Mouse (Mus musculus) cortical plate, adult 2 months (tissue): ENCODE measurements around the gene Fgfr1op2. TPM values are rescaled to one million over a fixed set of nuclear protein-coding genes. Genes with fewer than 3 reads are reported as not detected.
"Not testable (repeated sequence)": the region's sequence is repeated elsewhere in the genome, so short reads cannot be mapped to it uniquely, and the experiment has no call there.

Source experiments
- H3K27ac ChIP-seq: fragments of 200-500 bp; 2 replicates; pipeline ENCODE4 v1.5.1; 2012; ENCODE audit warnings: low read length, control low read depth, inconsistent platforms; ENCODE audit not compliant: insufficient read depth
- H3K4me1 ChIP-seq: fragments of 200-500 bp; 2 replicates; pipeline ENCODE4 v1.6.1; 2011; ENCODE audit warnings: low read length; ENCODE audit not compliant: control insufficient read depth, insufficient read depth
- H3K4me3 ChIP-seq: fragments of 200-500 bp; 2 replicates; pipeline ENCODE4 v1.5.1; 2011; ENCODE audit warnings: mild to moderate bottlenecking, low read length, control low read depth; ENCODE audit not compliant: insufficient read depth
- CTCF ChIP-seq: fragments of 200-500 bp; IDR thresholded peaks from 2 replicates; pipeline ENCODE4 v1.5.1; 2011; ENCODE audit warnings: mild to moderate bottlenecking, control low read depth, low read length; ENCODE audit not compliant: insufficient read depth; ENCODE audit errors: extremely low read depth
- POLR2A ChIP-seq: fragments of 200-500 bp; IDR thresholded peaks from 2 replicates; pipeline ENCODE4 v1.6.1; 2011; ENCODE audit warnings: mild to moderate bottlenecking, low read length, control low read depth; ENCODE audit not compliant: insufficient read depth; ENCODE audit errors: extremely low read depth
- polyA plus RNA-seq: library from polyadenylated mRNA; depleted of rRNA; stranded (reverse); fragments of >200 nt; gene quantifications from 2 replicates; pipeline ENCODE4 v1.2.3, GENCODE M21; 2012

Fgfr1op2 gene
- polyA plus RNA-seq, 1 experiment: 94.1 TPM

DNA sequence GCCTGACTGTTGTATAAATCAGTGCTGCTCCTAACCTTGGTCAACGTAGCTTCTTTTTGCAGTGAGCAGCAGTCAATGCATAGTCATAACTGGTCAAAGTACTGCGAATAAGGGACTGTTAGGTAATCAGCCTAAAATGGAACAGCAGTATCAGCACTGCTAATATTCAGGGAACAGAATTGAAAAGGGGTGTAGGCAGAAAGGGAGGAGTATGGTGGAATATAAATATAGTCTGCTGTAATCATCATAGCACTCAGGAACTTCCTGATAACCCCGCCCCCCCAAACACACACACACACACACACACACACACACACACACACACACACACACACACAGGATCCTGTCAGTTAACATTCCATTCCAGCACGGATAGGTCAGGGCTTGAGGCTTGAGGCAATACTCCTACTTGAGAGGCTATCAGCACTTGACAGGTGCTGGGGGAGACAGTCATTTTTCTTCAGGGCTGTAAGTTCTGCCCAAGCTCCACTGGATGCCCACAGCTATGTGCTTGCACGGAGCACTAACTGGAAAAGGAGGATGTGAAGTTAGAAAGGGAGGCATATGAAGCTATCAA is 31.6 kb upstream of the Fgfr1op2 start:
- no peaks in the 10 kb centered on the region for H3K4me1 ChIP-seq
- no peak for TF ChIP-seq CTCF
- TF ChIP-seq POLR2A: no peak
- H3K4me3 ChIP-seq: no peak overlapping the region
- no peak overlapping the region for H3K27ac ChIP-seq

DNA sequence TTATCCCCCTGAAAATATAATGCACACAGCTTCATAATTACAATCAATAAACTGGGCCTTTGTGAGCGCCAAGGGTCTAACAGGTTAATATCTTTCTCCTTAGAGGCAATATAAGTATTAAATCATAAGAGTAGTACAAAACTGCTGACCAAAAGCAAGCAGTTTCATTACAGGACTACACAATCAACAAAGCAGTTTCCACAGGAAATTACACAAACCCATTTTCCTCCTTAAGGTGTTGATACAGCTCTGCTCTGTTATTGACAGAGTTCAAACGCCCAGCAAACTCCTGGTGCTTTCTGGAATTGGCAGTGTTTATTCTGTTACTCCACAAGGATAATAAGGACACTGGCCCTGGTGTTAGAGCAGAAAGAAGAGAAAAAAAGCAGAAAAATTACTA is 26.6 kb upstream of the Fgfr1op2 start:
- Histone ChIP-seq H3K27ac (no peak overlapping the region), H3K4me1 (no peaks in the 10 kb centered on the region), H3K4me3 (no peak overlapping the region)
- TF ChIP-seq POLR2A (no peak), CTCF (no peak)

GRCm38 (mm10) chr6:146551326-146551725 is 25.7 kb upstream of the Fgfr1op2 start:
- TF ChIP-seq POLR2A: no peak
- TF ChIP-seq CTCF: no peak

DNA sequence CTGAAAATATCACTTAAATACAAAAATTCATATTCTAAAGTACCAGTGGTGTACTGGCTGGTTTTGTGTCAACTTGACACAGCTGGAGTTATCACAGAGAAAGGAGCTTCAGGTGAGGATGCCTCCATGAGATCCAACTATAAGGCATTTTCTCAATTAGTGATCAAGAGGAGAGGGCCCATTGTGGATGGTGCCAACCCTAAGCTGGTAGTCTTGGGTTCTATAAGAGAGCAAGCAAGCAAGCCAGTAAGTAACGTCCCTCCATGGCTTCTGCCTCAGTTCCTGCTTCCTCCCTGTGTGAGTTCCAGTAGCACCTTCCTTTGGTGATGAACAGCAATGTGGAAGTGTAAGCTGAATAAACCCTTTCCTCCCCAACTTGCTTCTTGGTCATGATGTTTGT is 14.5 kb upstream of the Fgfr1op2 start:
- H3K4me1 ChIP-seq, H3K27ac ChIP-seq, H3K4me3 ChIP-seq: not testable (repeated sequence)

More at GRCm38 (mm10) chr6:146551326-146551725, 25.7 kb upstream of the Fgfr1op2 start:
- H3K4me1 ChIP-seq: no peaks in the 10 kb centered on the region
- no peak overlapping the region for H3K4me3 ChIP-seq
- H3K27ac ChIP-seq: no peak overlapping the region

GRCm38 (mm10) chr6:146572073-146572472 is 4.9 kb upstream of the Fgfr1op2 start:
- H3K27ac ChIP-seq: no peak overlapping the region
- no peak overlapping the region for H3K4me3 ChIP-seq
- TF ChIP-seq CTCF: no peak
- TF ChIP-seq POLR2A: no peak
- H3K4me1 ChIP-seq: peaks cover 3% of the 10 kb centered on the region; the same call in 1 of the 2 replicates

DNA sequence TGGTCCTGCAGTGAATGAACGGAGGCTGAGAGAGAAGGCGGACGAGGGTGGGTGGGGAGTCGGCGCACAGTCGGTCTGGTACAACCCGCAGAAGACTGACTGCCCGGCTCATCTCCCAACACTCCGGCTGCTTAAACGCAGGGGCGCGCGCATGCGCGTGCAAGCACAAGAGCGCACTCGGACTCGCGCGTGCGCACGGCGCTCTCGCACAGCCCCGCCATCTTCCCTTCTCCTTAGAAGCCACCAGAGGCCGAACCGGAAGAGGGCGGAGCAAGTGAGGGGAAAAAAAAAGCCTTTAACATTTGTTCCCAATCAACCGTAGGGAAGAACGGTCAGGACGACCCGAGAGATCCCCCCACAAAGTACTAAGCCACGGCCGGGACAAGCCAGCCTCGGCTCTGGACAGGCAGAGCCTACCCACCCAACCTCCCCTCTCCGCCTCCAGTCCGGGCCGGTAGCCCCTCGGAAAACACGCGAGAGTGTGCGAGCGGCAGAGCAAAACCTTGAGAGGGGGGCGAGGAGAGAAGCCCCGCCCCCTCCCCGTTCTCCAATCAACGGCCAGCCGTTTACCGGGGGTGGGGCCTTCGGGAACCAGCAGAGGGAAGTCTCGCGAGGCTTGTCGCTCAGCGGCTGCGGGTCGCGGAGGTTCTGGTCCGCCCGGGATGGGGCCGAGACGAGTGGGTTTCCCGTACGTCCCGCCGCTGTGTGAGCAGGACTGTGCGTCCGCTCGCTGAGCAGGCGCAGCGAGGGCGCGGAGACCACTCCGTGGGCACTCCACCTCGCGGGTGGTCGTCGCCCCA is 507 bp downstream of the Fgfr1op2 start, which contains the start of gene Ints13:
Gene Ints13, minus strand, starts transcription at position 526 of the 800 bp plus-strand sequence.
- peaks cover 5% of the 10 kb centered on the region for H3K4me1 ChIP-seq
- peak within 1 kb of the TSS; percentile 94 for H3K27ac ChIP-seq
- TF ChIP-seq CTCF (no peak), POLR2A (peak; percentile 88)
- peak within 1 kb of the TSS; percentile 83 for H3K4me3 ChIP-seq

- Histone ChIP-seq H3K27ac (peak overlapping the region; percentile 94), H3K4me1 (peaks cover 6% of the 10 kb centered on the region), H3K4me3 (peak overlapping the region; percentile 83)
- TF ChIP-seq POLR2A: no peak
- TF ChIP-seq CTCF: no peak
Measured at GRCm38 (mm10) chr6:146578111-146578531, 1.1 kb downstream of the Fgfr1op2 start.

DNA sequence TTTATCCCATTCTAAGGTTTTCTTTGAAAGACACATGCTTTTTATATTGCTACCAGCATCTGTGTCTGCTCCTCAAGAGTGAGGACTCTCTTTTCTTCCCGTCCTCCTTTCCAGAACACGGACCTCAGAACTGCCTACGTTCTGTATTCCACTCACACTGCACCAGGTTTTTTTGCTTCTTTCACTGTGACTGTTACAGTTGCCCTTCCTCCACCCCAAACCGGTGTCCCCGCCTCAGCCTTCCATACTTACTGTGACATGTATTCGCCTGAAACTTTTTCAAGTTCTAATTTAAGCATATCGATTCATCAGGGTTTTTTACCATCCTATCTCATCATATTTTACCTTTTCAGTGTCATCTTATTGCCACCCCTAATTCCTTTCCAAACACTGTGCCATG is 1.6 kb downstream of the Fgfr1op2 start:
- H3K27ac ChIP-seq: peak overlapping the region; percentile 94
- peaks cover 6% of the 10 kb centered on the region for H3K4me1 ChIP-seq
- H3K4me3 ChIP-seq: peak overlapping the region; percentile 83
- TF ChIP-seq CTCF (no peak), POLR2A (no peak)

- H3K27ac ChIP-seq: no peak overlapping the region
- peaks cover 14% of the 10 kb centered on the region for H3K4me1 ChIP-seq
- peak overlapping the region; percentile 26; the same call in 1 of the 2 replicates for H3K4me3 ChIP-seq
- TF ChIP-seq CTCF: no peak
Measured at GRCm38 (mm10) chr6:146580381-146580926, 3.5 kb downstream of the Fgfr1op2 start.
